Mouse (Mus musculus): Measurements from ENCODE around the gene Fbxo44.

GRCm38 (mm10) chr4:148185819-148186218, 25.5 kb upstream of the Fbxo44 start:
- TF ChIP-seq CTCF (IDR thresholded peaks at IDR 0.05; ENCODE audit: control insufficient read depth, insufficient read depth, low read length), result peak; percentile 30; the same call in 1 of the 2 replicates
- no peak for TF ChIP-seq POLR2A (IDR thresholded peaks at IDR 0.05; ENCODE audit: borderline replicate concordance, control insufficient read depth, low read depth, low read length)

Measured in bone marrow, adult 2 months (tissue).